Mouse (Mus musculus) right cerebral cortex, postnatal 10 days (tissue): ENCODE measurements around the gene Larp1.

Experiments used
- DNase-seq, 2 experiments: peaks; one replicate each; pipeline ENCODE4 v3.0.0; 2021; ENCODE audit warnings: low spot score in 2 of 2

The Larp1 gene

GRCm38 (mm10) chr11:58009051-58009515, at the start of gene Larp1:
Gene Larp1, plus strand, starts transcription at chr11:58009064.
- DNase-seq = no peak

GRCm38 (mm10) chr11:57959924-57960323, 48.9 kb upstream of the Larp1 start:
- no peak for DNase-seq

DNA sequence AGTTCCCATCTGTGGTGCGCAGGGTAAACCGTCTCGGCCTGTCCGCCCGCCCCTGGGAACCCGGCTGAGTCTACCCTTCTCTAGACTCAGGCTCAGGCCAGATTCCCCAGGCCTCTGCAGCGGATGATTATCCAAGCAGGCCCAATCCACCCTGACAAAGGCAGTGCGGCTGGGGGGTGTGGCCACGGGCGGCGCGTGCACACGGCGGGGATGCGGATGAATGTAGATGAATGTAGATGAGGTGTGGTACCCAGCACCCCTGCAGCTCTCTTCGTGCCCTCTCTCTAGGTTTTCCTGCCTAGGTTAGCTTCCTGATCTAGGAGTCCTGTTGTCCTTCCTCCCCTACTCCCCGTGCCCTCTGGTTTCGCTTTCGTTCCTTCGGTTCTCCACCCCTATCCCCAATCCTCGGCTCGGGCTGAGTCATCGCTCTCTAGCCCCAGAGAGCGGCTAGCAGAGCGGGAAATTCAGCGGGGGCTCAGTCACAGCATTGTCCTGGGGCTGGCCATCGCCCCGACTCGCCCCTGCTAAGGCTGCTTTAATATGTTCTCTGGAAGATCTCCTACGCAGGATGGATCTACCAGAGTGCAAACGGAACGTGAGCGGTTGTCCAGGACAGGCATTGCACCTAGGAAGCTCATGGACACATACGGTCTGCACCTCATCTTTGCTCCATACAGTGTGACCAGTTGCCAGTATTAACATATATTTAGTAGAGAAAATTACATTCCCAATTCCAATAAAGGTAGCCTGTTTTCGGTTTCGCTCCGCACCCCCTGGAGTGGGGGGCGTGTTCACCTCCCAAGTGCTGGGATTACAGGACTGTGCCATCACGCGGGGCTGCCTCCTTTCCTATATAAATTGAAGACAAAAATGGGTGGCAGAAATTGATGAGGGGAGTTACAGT, 46.2 kb upstream of the Larp1 start:
- peak; percentile 87 to 89 for DNase-seq

GRCm38 (mm10) chr11:57963291-57963870, 45.5 kb upstream of the Larp1 start:
- DNase-seq = no peak

DNA sequence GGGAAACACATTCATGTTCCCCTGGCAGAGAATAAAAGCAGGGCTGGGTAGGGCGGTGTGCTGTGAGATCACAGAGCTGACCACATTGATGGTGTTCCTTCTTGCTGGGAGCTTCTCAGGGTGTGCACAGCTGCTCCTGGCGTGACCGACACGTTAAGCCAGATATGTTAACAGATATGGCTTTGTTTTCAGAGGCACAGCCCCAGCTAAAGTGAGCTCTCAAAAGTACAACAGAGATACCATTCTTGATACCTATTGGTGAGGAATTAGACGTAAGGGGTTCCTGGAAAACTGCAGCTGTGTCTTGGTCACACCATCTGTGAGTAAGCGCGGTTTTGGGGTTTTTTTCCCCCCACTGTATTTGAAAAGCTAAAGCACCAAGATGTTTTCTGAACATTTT, 42.2 kb upstream of the Larp1 start:
- no peak for DNase-seq

GRCm38 (mm10) chr11:57968301-57968700, 40.6 kb upstream of the Larp1 start:
- DNase-seq = no peak

- no peak for DNase-seq
Observed at GRCm38 (mm10) chr11:57970541-57970940, 38.3 kb upstream of the Larp1 start.

DNA sequence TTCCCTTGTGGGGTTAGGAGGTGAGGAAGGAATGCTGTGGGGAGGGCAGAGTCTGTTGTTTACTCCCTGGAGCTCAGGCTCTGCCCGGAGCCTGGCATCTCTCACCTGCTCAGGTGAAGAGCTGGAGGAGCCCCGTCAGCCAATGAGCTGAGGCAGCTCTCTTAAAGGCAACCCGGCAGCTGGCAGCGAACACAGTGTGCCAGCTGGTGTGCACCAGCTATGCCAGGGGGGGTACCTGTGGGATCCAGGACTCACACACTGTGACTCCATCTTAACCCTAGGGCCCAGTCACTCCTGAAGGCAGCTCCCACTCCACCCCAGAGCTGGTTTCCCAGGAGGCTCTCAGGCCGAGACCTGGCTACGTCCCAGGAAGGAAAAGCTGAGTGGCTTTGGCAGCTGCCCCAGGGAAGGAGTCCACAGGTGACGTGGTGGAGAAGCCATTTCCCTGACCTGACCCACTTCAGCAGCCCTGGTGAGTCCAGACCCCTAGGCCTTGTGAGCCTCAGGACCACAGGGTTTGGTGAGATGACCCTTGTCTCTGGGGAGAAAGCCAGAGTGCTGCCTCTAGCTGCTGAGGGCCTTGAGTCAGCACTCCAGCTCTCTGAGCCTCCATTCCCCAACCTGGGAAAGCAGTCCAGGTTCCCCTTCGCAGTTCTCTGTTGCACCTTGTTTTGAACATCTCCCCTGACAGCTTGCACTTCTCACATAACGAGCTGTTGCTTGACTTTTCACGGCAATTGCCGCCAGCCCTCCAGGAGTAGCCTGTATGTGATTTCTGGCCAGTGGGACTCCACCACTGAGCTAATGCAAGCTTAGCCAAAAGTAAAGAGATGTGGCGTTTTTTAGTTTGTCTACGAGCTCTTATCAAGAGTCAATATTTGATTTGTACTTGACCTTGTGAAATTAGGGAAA, 35.6 kb upstream of the Larp1 start:
- DNase-seq = no peak

GRCm38 (mm10) chr11:57973913-57974234, 35.0 kb upstream of the Larp1 start:
- no peak for DNase-seq

DNA sequence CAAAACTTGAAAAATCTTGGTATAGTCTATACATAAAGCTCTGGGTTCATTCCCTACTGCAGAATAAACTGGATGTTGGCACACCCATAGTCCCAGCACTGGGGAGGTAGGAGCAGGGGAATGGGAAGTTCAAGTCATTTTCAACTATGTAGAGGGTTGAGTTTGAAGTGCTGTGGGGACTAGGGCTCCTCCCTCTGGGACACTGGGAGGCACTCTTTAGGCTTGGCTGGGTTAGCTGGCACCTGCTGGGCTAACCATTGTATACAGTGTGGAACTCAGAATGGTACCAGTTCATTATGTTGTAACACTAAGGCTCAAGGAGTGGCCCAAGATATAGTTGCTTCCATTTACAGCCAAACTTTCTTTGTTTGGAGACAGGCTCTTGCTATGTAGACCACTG, 33.0 kb upstream of the Larp1 start:
- DNase-seq = no peak

GRCm38 (mm10) chr11:57977681-57978080, 31.2 kb upstream of the Larp1 start:
- DNase-seq = no peak

GRCm38 (mm10) chr11:57979621-57980020, 29.2 kb upstream of the Larp1 start:
- no peak for DNase-seq

DNA sequence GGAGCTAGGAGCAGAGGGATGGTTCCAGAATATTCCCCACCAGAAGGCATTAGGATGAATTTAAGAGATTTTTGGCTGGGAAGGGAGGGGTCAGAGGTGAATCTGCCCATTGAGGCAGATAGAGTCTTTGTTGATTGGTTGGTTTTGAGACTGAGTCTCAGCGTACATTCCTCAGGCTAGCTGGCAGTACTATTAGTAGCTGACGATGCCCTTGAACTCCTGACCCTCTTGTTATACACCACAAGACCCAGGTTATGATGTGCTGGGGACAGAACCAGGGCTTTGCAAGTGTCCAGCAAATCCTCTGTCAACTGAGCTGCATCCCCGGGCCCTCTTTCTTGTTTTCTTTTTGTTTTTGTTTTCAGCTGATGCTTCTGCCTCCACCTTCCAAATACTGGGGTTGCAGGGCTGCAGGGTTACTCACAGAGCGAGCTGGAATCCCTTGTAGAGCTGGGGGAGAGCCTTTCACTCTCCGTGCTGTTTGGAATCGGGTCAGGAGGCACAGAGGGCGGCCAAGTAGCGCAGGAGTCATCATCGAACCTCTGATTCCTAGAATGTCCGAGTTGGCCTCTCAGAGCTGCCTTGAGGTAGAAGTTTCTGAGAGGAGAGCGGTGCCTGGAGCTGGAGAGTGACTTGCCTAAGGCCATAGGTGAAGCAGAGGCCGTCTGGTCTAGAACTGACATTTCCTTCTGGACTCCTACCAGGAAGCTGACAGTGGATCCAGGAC, 27.6 kb upstream of the Larp1 start:
- DNase-seq = no peak

- no peak for DNase-seq
Observed at GRCm38 (mm10) chr11:57983480-57984342, 25.2 kb upstream of the Larp1 start.

DNA sequence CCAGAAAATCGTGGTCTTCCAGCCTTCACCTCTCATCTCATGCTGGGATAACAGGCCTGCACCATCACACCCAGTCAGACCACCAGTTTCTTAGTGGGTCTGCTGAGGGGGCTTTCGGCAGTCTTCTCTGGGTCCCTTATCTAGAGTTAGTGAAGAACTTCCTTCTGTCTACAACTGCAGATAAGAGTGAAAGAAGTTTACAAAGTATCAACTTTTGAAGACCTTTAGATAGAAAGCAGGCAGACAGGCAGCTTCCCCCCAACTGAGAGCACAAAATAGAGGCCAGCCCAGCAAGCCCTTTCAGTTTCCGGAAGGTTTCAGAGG, 24.6 kb upstream of the Larp1 start:
- DNase-seq = no peak

GRCm38 (mm10) chr11:57985485-57985884, 23.4 kb upstream of the Larp1 start:
- DNase-seq = no peak

GRCm38 (mm10) chr11:57986053-57986452, 22.8 kb upstream of the Larp1 start:
- DNase-seq = no peak

DNA sequence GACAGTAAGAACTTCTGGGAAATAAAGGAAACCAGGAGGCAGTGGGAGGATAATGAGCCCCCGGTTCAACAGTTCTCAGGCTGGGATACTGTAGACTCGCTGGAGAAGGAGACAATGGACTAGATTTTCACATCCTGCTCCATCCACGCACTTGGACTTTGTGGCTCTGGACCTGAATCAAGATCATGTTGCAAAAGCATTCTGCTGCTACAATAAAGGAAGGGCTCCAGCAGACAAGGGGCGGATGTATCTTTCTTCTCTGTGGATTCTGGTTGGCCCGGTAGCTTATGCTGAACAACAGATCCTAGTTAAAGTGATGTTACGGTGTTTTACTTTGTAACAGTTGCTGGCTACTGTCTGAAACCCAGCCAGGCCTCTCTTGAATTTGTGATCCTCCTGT, 22.4 kb upstream of the Larp1 start:
- no peak for DNase-seq

DNA sequence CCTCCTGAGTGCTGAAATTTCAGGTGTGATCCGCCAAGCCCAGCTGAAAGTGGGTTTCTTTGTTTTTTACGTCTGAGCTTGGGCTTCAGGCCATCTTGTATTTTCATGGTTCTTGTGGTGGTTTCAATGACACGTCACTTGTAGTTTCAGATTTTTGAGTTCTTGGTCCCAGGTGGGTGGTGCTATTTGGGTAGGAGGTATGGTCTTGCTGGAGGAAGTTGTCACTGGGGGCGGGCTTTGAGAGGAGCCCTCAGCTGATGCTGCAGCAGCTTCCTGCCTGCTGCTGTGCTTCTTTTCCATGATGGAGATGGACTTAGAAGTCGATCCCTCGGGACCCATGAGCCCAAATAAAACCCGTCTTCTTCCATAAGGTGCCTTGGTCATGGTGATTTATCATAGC, 22.0 kb upstream of the Larp1 start:
- no peak for DNase-seq

DNA sequence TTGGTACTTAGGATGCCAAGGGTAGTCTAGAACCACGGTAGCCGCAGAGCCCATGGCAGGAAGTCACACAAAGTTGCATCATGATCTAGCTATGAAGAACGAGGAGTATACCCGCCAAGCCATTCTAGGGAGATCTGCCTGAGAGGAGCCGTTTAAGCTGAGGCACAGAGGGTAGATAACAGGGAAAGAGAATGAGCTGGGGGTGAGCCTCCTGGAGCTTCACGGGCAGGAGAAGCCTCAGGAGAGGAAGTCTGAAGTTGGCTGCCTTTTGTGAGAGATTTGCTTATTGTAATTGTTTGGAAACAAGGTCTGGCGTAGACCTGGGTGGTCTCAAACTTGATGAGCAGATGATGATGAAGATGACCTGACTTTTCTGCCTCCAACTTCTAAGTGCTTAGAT, 10.7 kb upstream of the Larp1 start:
- DNase-seq = no peak

- no peak for DNase-seq
Observed at GRCm38 (mm10) chr11:57998872-57999271, 10.0 kb upstream of the Larp1 start.
